Mouse (Mus musculus) erythroblast, adult 5-6 weeks (primary cell): Measurements from ENCODE around the gene Scube1. TPM values are rescaled to one million over a fixed set of nuclear protein-coding genes. Genes with fewer than 3 reads are reported as not detected.

Experiments
- ATAC-seq: replicated peaks from 2 replicates; pipeline ENCODE4 v1.8.0; 2016; ENCODE audit warnings: moderate number of reproducible peaks, mild to moderate bottlenecking, moderate TSS enrichment, inconsistent platforms; ENCODE audit not compliant: poor library complexity, low FRiP score, severe bottlenecking
- total RNA-seq, 2 experiments: library from RNA; stranded (forward) in 1 of 2; stranded (reverse) in 1 of 2; fragments of 150-400 nt in 1 of 2; fragments of 200-764, 138-1000 nt in 1 of 2; gene quantifications; 2 replicates each; pipeline versions ENCODE4 v1.2.3 to v1.2.4; 2015 to 2017; ENCODE audit warnings: low replicate concordance in 2 of 2

The Scube1 gene
- total RNA-seq, 2 experiments from 2014 or later, result not detected

DNA sequence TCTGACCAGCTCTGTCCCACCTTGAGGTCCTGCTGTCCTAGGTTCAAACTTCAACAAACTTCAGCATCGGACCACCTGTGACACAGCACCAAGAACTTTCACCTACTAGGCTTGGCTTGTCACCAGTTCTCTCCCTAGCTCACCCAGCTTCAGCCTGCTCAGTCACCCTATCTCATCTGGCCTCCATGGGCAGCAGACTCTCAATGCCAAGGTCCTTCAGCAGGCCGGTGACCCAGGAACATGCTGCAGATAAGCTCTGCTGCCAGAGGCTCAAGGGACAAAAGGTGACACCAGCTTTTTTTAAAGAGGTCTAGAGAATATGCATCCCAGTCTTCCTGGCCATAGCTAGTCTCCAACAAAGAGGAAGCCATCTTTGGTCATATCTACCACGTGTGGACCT, 48.5 kb downstream of the Scube1 start:
- ATAC-seq, result no peak

DNA sequence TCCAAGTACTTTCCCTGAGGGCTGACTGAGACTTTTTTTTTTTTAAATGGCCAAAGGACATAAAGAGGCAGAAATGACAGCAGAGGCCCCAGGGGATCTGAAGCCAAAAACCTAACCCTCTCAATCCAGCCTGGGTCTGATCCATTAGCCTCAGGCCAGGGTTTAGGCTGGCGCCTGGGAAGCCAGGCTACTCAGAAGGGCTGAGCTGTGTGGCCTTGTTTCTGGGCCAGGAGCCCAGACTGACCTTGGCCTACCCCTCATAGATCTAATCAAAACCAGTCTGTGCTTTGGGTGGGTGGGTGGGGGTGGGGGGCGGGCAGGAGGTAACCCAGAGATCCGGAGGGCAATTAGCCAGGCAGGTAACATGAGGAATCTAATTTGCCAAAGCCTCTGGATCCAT, 51.2 kb downstream of the Scube1 start:
- no peak for ATAC-seq

DNA sequence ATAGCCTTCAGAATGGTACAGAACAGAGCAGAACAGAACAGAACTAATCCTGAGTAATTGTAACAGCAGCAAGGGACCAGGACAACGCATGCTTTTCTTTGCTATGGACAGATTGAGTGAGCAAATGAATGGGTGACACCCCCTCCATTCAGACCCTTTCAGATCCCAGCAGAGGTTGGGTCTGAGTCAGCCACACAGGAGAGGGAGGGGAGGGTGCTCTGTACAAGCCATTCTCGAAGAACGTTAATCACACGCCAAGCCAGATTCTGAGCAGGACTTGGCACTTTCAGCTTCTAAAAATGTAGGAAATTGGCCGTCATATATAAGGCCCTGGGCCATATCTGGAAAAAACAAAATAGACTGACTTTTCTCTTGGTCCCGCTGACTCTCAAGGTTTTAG, 57.3 kb downstream of the Scube1 start:
- ATAC-seq, result no peak

DNA sequence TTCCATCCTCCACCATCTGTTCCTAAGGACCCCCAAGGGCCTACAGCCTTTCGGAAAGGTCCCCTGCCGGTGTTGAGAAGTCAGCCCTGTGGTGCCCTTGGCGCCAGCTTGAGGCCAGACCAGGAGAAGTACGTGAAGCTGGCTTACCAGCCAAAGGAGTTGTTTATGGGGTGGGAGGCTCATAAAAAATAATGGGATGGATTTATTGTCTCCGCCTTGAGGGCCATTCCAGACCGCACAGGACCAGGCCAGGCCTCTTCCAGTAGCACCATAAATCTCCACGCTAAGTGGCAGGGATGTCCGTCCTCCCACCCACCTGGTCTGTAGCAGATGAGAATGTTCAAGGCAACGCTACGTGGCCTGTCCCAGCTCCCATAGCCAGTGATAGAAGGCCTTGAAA, 58.4 kb downstream of the Scube1 start:
- no peak for ATAC-seq

DNA sequence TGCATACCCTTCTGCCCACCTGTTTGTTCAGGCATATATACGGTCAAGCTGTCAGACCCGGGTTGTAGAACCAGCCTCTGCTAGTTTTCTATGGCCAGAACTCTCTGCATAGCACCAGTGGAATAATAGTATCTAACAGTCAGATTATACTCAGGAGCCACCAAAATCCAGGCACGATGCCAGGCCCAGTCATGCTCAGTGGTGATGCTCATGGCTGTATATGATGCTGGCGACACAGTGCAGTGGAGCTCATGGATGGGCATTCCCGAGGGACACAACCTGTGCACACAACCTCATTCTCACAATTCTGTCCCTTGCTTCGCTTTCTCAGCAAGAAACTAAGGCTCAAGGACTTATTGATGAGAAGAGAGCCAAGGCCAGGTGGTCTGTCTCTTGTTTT, 58.8 kb downstream of the Scube1 start:
- ATAC-seq, result no peak

DNA sequence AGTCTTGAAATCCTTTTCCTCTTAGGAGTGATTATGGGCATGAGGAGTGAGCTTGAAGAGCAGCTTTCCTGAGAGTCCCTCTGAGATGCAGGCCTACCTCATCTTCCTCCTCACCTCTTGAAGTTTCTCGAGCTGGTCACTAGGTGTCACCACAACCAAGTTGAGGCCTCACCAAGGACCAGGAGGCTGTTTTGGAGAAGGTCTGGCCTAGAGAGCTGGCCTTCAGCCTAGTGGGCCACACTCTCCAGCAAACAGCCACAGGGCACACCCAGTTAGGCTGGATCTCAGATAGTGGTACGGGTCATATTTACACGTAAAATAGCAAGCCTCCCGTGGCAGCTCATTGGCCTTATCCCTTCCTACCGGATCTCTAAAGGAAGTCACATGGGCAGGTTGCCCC, 60.1 kb downstream of the Scube1 start:
- ATAC-seq, result no peak

DNA sequence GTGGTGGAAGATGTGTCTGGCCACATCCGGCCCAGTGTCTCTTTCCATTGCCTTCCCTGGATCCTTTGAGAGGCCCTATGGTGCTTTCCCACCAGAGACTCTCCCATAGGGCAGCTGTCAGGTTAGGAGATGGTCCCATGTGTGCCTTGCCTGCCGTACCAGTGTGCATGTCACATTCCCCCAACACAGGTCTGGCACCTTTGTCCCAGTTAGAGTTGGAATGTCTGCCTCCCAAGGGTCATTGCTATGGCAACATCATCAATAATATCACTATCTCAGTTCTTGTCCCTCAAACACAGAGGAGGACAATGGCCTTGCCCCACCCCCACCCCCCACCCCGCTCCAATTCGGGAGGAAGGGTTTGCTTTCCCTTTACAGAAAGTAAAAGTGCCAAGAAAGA, 61.8 kb downstream of the Scube1 start:
- ATAC-seq, result no peak

DNA sequence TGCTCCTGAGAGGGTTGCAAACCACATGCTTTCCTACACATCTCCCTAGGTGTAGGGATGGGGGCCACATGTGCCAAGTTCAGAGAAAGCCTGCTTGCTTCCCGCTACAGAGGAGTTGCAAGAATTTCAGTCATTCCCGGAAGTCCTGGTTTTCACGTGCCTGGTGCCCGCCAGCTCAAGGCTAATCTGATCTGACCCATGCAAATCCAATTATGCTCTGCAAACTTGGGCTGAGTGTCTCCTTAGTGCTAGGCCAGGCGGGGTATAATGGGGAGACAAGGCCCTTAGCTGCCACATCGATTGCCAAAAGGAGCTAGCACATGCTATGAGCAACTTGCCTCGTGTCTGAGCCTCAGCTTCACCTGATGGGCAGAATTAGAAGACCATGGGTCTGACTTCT, 62.7 kb downstream of the Scube1 start:
- no peak for ATAC-seq

DNA sequence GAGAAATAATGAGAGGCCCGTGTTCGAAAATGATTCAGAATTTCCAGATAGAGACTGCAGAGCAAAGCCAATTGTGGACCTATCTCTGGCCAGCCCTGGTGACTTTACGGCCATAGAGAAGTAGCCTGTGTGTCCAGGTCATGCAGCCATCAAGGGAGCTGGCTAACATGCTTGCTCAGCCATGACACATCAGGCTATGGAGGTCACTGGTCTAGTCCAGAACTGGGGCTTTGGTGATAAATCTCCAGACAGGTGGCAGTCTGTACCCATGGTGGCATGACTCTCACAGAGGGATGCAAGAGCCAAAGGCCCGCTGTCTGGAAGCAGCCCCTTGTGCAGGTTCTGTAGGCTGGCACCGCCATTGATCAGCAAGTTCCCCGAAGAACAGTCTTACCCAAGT, 82.3 kb downstream of the Scube1 start:
- no peak for ATAC-seq

DNA sequence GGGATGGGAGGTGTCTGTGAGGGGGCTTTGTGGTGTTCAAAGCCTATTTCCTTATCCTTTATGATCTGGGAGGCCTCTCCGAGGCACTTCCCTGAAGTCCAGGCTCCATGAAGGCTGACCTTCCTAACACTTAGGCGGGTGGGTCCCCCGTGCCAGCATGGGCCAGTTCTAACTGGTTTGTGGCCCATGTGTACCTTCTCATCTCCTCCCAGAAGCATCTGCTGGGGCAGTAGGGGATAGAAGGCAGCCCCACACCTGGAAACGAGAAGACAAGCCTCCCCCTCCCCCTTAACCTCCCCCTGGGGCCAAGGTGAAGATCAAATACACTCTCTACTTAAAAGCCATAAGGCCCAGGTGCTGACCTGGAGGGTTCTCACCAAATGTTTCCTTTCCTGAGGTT, 84.6 kb downstream of the Scube1 start:
- ATAC-seq, result no peak

DNA sequence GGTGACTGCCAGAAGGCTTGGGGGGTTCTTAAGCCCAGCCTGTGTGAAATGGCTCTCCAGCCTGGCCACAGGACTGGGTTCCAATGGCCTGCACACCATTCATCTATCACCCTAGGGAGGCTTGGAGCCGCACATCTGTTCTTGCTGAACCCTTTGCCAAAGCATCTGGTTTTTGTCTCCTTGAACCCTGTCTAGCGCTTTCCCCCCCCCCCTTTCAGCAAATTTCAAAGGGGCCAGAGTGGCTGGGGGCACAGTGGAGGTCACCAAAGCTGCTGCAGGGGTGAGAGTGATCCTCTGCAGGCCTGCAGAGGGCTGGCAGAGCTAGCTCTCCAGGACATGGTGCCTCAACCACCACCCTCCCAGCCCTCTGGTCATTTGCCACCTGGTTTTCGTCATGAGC, 85.7 kb downstream of the Scube1 start:
- no peak for ATAC-seq

DNA sequence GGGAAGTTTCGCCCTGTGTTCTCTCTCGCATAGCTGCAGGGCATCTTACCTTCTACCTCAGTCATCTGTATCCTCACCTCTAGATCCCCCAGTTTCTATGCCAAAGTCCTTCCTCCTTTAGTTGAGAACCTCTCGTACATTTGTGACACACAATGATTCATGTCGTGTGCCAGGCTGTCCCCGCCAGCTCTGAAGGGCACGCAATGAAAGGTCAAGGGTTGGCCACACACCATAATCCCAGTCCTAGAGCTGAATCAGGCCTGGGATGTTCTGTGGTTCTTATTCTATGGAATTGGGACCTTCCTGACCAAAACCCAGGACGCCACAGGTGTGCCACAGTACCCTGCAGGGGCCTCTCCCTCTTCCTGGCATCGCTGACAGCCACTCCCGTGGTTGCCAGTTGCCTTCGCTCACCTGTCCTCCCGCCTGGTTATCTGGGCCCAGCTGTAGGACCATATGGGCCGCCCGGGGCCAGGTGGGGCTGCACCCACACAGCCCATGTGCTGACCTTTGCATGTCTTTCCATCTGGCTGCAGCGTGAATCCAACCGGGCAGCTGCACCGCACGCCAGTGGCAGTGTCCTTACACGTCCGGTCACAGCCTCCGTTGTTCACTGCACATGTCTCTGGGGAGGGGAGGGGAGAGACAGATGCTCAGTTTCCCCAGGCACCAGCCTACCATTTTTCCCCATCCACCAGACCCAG, 86.5 kb downstream of the Scube1 start:
- ATAC-seq, result no peak

DNA sequence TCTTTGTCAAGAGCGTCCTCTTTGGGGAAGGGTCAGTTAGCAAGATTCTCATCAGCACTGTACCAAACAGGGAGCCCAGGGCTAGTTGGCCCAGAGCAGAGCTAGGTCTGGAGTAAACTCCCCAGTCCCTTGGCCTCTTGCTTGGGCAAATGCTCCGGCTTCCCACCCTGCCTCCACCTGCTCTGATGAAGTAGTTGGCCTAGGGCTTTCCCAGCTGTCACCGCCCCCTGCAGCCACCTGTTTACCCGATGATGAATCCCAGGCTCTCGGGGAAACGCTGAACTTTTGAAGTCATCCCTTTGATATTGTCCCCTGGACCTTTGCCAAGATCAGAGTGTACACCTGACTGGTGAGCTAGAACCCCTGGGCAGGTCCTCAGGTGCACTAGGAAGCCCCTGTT, 88.1 kb downstream of the Scube1 start:
- no peak for ATAC-seq

DNA sequence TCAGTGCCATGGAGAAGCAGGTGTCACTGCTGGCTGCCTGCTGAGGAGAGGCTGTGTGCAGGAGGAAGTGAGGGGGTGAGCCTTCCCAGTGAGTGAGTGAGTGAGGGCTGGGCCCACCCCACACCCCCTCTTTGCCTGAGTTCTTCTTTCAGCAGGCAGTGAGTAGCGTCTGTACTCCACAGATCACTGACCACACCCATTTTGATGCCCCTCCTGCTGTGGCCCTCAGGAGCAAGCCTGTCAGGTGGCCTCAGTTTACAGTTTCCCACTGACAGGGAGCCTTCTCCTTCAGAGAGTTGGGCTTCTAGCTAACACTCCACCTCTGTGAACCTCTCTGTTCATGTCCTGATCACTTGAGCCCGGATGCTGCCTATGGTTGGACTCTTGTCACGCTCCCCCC, 89.6 kb downstream of the Scube1 start:
- no peak for ATAC-seq

DNA sequence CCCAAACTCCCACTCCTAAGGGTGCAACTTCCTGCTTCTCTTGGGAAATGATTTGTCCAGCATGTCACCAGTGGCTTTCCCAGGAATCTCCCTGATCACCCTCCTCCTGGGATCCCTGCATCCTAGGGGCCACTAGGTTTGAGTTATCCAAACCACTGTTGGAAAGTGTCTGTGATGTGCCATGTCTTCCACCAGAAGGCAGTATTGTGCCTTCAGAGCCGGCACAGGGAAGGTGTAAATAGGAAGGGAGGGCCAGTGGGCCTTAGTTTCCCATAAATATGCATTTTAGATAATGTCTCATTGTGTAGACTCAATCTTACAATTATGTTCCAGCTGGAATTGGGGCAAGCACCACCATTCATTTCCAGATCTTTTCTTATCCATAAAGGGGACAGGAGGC, 90.7 kb downstream of the Scube1 start:
- no peak for ATAC-seq

DNA sequence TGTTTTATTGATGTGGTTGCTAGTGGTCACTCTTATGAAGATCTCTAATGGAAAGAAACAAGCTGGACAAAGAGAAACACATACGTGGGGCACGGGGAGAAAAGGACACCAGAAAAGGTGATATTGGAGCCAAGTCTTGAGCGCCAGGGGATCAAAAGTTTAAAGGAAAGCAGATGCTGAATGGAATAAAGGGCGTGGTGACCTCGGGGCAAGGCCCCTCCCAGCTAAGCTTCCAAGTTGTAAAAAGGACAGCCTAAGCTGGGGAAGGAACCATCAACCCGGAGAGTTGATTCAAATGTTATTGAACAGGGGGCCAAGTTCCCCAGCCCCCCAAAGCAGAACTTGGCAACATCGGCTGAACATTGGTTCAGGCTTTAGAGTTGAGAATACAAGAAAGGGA, 93.8 kb downstream of the Scube1 start:
- no peak for ATAC-seq

DNA sequence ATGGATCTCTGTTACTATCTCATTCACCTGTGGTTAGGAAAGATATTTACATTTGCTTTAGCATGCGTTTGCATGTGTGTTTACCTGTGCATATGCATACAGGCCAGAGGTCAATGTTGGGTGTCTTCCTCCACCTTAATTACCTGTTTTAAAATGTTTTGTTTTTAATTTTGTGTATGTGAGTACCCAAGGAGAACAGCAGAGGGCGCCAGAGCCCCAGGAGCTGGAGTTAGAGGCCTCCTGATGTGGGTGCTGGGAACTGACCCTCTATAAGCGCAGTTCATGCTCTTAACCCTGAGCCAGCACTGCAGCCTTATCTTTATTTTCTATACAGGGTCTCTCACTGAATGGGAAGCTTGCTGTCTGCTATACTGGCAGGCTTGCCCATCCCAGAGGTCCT, 95.1 kb downstream of the Scube1 start:
- no peak for ATAC-seq

DNA sequence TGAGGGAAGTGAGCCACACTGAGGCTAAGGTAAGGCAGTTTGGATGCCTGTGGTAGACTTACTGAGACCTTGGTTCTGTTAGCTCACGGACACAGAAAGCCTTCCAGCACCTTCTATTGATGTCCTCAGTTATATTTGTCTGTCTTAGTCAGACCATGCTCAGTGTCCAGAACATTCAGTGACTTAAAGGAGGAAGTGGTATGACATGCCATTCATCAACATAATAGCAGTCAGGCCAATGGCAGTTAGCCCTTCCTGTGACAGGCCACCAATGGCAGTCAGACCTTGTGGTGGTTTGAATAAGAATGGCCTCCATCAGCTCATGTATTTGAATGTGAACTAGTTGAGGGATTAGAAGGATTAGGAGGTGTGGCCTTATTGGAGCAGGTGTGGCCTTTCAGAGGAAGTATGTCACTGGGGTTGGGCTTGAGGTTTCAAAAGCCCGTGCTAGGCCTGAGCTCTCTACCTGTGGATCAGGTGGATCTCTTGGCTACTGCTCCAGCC, 98.6 kb downstream of the Scube1 start:
- no peak for ATAC-seq

DNA sequence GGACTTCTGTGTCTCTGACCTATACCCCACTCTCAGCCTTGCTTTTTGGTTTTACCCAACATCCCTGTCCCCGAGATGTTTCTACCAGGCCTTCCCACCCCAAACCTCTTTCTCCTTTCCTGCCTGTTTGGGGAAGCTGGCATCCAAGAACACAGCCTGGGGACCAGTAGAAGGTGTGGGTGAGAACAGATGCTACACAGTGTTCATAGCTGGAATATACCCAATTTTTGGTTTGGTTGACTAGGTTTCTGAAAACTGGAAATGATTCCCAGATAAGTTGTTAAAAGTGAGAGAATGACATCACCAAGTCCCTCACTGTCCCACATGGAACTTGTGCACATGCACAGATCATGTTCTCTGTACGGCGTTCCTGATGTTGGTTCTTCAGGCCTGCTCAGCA, 109.6 kb downstream of the Scube1 start:
- ATAC-seq, result no peak

DNA sequence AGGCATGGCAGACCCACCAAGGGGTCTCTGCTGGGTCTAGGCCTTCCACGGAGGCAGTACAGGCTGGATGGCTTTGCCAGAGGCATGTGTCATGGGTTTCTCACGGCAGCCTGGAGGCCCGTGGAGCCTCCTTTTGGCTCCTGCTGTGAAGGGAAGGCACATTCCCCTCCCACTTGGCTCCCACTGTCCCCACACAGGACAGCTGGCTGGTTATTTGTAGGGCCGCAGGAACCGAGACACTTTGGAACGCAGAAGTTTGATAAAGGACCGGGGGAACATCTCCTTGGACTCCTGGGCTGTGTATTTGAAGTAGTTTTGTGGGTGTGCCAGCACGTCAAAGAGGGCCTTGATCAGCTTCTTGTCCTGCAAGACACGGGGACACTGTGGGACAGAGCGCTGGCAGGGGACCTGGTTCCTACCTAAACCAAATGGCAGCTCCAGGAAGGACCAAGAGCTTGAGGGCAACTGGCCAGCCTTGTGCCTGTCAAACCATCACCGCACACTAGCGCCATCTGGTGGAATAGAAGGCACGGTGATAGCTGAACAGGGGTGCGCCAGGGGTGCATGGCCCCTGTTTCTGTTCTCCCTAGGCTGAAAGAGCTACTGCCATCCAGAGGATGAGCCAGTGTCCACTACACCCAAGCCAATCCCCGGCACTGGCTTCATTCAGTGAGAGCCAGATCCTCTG, 117.6 kb downstream of the Scube1 start:
- ATAC-seq, result peak; percentile 73

DNA sequence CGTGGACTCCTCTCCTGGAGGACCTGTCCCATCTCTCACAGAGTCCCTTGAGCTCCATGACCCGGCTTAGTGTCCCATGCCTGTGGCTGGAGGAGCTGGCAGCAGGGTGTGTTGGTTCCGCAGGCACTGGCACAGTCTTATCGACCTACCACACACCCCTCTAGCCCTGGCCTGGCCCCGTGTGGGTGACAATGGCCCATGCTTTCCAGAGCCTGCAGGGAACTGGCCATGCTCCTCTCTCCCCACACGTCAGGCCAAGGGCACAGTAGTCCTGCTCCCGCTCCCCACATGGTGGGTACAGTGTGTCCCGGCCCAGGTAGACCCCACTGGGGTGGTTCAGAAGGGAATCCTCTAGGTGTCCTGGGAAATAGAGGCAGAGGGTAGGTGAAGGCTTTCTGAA, 118.1 kb downstream of the Scube1 start:
- peak; percentile 89 for ATAC-seq

DNA sequence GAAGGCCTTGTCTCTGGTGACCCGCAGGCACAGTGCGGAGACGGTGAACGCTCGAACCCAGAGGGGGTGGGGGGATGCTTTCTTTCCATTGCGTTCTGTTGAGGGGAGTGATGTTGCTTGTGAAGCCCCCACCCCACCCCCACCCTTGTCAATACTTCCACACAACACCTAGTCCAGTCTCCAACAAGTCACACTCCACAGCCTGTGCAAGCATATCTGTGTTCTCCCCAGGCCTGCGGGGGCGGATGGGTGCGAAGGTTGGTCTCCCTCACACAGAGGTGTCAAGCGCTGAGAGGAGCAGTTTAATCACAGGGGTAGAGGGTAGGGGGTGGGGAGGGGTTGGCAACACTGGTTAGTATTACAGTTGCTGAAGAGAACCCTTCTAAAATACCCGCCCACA, 118.6 kb downstream of the Scube1 start:
- no peak for ATAC-seq
